Mouse (Mus musculus) heart, embryonic 12.5 days (tissue): ENCODE results near the gene Ildr1. TPM values are rescaled to one million over a fixed set of nuclear protein-coding genes. Genes with fewer than 3 reads are reported as not detected.

Experiments used
- ATAC-seq: fragments of 200-750 bp; cut with Nextera tagmentation; 2 replicates; pipeline ENCODE4 v1.8.0; 2017; ENCODE audit warnings: moderate TSS enrichment, moderate library complexity; ENCODE audit not compliant: insufficient number of reproducible peaks, low FRiP score
- H3K27ac ChIP-seq: fragments of 300-500 bp; sonication (generic); 2 replicates; pipeline ENCODE4 v1.5.1; 2016; ENCODE audit warnings: mild to moderate bottlenecking, moderate library complexity; ENCODE audit not compliant: poor library complexity, severe bottlenecking
- H3K27me3 ChIP-seq: fragments of 300-500 bp; sonication (generic); replicated peaks from 2 replicates; pipeline ENCODE4 v1.6.1; 2016; ENCODE audit warnings: mild to moderate bottlenecking, moderate library complexity
- H3K36me3 ChIP-seq: fragments of 300-500 bp; sonication (generic); 2 replicates; pipeline ENCODE4 v1.6.1; 2016; ENCODE audit warnings: mild to moderate bottlenecking, moderate library complexity
- H3K4me1 ChIP-seq: fragments of 300-500 bp; sonication (generic); replicated peaks from 2 replicates; pipeline ENCODE4 v1.6.1; 2016; ENCODE audit warnings: mild to moderate bottlenecking
- H3K4me2 ChIP-seq: fragments of 300-500 bp; sonication (generic); 2 replicates; pipeline ENCODE4 v1.6.1; 2016; ENCODE audit warnings: mild to moderate bottlenecking, moderate library complexity
- H3K4me3 ChIP-seq: fragments of 300-500 bp; sonication (generic); 2 replicates; pipeline ENCODE4 v1.5.1; 2016; ENCODE audit warnings: mild to moderate bottlenecking
- H3K9ac ChIP-seq: fragments of 300-500 bp; sonication (generic); 2 replicates; pipeline ENCODE4 v1.6.1; 2016; ENCODE audit warnings: mild to moderate bottlenecking, moderate library complexity
- H3K9me3 ChIP-seq: fragments of 300-500 bp; sonication (generic); replicated peaks from 2 replicates; pipeline ENCODE4 v1.6.1; 2016; ENCODE audit warnings: mild to moderate bottlenecking, moderate library complexity
- WGBS: fragments of 180-500 bp; shearing (Covaris S2); methylation state at CpG from one replicate; pipeline ENCODE4 v1.1.7; 2016; 5-methylcytosine and 5-hydroxymethylcytosine counted together
- polyA plus RNA-seq: library from polyadenylated mRNA; unstranded; fragments of >200 nt; fragmentation: Nextera tagmentation; extraction: Ambion mirVana; gene quantifications from 2 replicates; pipeline ENCODE4 v1.2.1, GENCODE M21; 2016

Gene Ildr1
- polyA plus RNA-seq, 1 experiment from 2014 or later = not detected

DNA sequence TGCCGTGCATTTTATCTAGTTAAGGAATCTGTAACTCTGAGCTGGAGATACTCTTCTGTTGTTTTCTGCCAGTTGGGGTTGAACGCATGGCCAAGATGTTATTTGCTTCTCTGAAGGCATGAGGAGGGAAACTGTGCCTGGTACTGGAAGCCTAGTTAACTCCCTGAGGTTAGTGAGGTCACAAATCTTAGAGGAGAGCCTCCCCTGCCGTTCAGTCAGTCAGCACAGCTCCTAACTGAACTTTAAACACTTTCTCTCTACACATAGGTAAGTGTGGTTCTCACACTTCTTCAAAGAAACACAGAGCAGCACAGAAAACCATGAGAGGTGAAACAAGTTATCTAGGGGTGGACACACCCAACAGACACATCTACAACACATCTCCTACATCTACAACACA lies 23.2 kb upstream of the Ildr1 start:
- Histone ChIP-seq H3K27me3 (no peaks in the 10 kb centered on the region), H3K4me2 (no peak overlapping the region), H3K4me1 (no peaks in the 10 kb centered on the region), H3K9ac (no peak overlapping the region), H3K36me3 (no peaks in the 10 kb centered on the region), H3K9me3 (no peaks in the 10 kb centered on the region), H3K27ac (no peak overlapping the region), H3K4me3 (no peak overlapping the region)
- no peak for ATAC-seq
- WGBS = 77% methylated on average over 3 of the region's 3 CpGs

DNA sequence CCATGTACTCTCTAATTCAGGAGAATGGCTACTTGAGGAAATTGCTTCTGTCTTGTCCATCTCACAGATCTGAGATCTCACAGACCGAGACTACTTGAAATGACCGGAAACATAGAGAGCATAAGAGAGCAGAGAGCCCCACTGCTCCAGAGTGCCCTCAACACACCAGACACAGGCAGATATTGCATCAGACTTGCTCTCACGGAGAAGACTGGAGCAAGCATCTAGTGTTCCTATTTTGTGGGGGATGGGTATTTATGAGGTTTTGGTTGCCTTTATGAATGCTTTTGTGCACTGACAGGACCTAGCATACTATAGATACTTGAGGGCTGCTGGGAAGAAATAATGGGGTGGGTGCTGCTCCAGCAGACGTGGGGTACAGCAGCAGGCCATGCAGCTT lies 20.6 kb upstream of the Ildr1 start:
- ATAC-seq = no peak
- Histone ChIP-seq H3K9ac (no peak overlapping the region), H3K27ac (no peak overlapping the region), H3K4me2 (no peak overlapping the region), H3K4me1 (no peaks in the 10 kb centered on the region), H3K9me3 (no peaks in the 10 kb centered on the region), H3K27me3 (no peaks in the 10 kb centered on the region), H3K4me3 (no peak overlapping the region), H3K36me3 (no peaks in the 10 kb centered on the region)
- 80% methylated on average over 4 of the region's 4 CpGs for WGBS

DNA sequence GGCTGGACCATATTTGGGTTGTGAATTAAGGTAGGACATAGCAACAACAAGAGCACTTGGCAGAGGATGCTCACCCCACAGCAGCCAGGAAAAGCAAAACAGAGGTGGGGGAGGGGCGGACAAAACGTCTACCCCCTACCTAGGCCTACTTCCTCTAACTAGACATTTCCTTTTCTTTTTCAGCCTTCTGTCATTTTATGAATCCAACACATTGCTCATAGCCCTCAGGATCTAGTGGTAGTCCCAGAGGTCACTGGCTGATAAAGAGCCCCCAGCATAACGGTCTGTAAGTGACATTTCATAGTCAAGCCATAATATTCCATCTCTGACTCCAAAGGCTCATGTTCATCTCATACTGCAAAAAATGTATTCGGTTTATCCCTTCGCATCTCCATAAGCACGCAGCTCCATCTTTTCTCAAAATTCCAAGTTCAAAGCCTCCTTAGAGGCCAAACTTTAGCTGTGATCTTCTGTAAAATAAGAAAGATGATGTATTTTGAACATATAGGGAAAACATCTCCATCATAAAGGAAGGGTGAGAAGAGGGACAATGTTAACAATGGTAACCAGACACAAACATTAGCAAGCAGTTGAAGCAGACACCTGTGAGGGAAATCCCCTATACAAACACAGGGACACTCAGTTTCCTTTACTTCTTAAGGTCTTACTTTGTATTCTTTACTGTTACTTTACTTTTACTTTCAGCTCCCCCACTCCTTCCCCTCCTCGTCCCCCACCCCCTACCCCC lies 19.1 kb upstream of the Ildr1 start:
- Histone ChIP-seq H3K4me3 (no peak overlapping the region), H3K4me1 (no peaks in the 10 kb centered on the region), H3K4me2 (no peak overlapping the region), H3K27me3 (no peaks in the 10 kb centered on the region), H3K27ac (no peak overlapping the region), H3K9me3 (no peaks in the 10 kb centered on the region), H3K9ac (no peak overlapping the region), H3K36me3 (no peaks in the 10 kb centered on the region)
- no peak for ATAC-seq
- WGBS = 64% methylated on average over 7 of the region's 7 CpGs

DNA sequence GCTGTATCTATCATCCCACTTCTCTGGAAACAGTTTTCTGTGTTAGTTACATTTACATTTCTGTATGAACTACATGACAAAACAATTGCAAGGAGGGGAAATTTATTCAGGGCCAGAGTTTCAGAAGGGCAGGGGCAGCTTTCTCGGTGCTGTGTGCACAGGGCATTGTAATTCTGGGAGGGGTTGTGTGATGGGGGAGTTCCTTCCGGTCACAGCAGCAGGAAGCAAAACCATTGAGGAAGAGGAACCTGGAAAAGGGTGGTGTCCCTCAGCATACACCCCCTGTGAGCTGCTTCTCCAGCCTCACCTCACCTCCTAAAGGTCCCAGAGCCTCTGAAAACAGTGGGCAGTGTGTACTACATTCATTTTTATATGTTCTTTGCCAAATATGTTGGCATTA lies 18.5 kb upstream of the Ildr1 start:
- Histone ChIP-seq H3K9me3 (no peaks in the 10 kb centered on the region), H3K9ac (no peak overlapping the region), H3K27me3 (no peaks in the 10 kb centered on the region), H3K36me3 (no peaks in the 10 kb centered on the region), H3K4me1 (no peaks in the 10 kb centered on the region), H3K4me3 (no peak overlapping the region), H3K27ac (no peak overlapping the region), H3K4me2 (no peak overlapping the region)
- WGBS = 40% methylated on average over 2 of the region's 2 CpGs
- no peak for ATAC-seq

DNA sequence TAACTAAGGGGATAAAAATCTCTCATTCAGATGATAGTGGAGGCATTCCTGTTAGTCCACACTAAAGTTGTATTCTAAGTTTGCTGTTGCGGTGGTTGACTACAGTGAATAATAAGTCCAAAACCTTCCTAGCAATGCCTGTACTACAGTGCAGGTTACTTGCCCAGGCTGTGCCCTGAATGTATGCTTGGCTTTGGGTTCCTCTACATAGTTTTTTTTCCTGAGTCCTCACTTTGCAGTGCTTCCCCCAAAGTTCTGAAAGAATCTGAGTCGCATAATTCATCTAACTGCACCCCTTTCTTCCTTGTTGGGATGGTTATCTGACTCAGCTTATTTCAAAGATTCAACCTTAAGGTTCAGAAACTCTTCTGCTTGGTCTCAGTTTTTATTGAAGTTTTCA lies 17.9 kb upstream of the Ildr1 start:
- Histone ChIP-seq H3K4me2 (no peak overlapping the region), H3K9me3 (no peaks in the 10 kb centered on the region), H3K36me3 (no peaks in the 10 kb centered on the region), H3K4me3 (no peak overlapping the region), H3K9ac (no peak overlapping the region), H3K27ac (no peak overlapping the region), H3K4me1 (no peaks in the 10 kb centered on the region), H3K27me3 (no peaks in the 10 kb centered on the region)
- no peak for ATAC-seq
- WGBS = 85% methylated on average over 2 of the region's 2 CpGs

DNA sequence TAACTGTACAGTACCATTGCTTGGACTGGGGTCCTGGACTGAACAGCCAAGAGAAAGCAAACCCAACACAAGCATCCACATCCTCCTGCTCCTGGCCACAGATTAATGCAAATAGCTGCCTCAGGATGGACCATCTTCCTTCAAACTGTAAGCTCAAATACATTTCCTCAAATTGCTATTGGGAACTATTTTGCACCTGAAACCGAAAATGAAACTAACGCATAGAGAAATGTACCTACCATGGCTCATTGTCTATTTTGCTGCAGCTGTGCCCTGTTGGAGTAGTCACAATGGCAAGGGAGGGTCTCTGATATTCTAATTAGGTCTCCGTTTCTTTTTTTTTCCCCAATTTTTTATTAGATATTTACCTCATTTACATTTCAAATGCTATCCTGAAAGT lies 11.9 kb upstream of the Ildr1 start:
- ATAC-seq = no peak
- no peaks in the 10 kb centered on the region for H3K27me3 ChIP-seq
- H3K4me1 ChIP-seq = no peaks in the 10 kb centered on the region
- no peaks in the 10 kb centered on the region for H3K9me3 ChIP-seq
- no peak overlapping the region for H3K4me2 ChIP-seq
- 85% methylated on average over 3 of the region's 3 CpGs for WGBS
- no peak overlapping the region for H3K27ac ChIP-seq
- H3K9ac ChIP-seq = no peak overlapping the region
- no peak overlapping the region for H3K4me3 ChIP-seq
- no peaks in the 10 kb centered on the region for H3K36me3 ChIP-seq

DNA sequence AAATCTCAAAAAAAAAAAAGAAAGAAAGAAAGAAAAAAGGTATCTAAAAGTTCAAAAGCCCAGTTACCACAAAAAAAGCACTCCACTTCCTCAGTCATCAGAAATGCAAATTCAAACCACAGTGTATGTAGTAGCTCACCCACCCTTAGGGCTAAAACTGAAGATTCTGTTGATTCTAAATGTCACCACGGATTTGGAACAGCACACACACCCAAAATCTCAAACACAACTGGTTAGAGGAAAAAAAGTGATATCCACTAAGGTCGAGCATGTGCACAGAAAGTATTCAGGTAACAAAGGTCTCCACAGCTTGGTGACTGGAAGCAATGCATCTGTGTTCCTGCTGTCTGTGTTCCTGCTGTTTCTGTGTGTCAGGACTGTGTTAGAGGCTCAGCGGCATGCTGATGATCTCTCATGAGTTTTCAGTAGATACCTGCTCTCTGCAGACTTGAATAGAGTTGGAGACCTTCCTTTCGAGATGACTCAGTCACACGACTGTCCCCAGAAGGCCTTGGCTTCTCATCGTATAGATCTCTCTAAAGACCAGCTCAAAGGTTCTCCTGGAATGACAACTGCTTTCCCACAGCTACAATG lies 9.4 kb upstream of the Ildr1 start:
- no peaks in the 10 kb centered on the region for H3K27me3 ChIP-seq
- H3K4me3 ChIP-seq = no peak overlapping the region
- no peak overlapping the region for H3K9ac ChIP-seq
- H3K4me1 ChIP-seq = no peaks in the 10 kb centered on the region
- H3K4me2 ChIP-seq = no peak overlapping the region
- no peaks in the 10 kb centered on the region for H3K36me3 ChIP-seq
- WGBS = 60% methylated on average over 6 of the region's 6 CpGs
- no peak overlapping the region for H3K27ac ChIP-seq
- no peaks in the 10 kb centered on the region for H3K9me3 ChIP-seq
- no peak for ATAC-seq

DNA sequence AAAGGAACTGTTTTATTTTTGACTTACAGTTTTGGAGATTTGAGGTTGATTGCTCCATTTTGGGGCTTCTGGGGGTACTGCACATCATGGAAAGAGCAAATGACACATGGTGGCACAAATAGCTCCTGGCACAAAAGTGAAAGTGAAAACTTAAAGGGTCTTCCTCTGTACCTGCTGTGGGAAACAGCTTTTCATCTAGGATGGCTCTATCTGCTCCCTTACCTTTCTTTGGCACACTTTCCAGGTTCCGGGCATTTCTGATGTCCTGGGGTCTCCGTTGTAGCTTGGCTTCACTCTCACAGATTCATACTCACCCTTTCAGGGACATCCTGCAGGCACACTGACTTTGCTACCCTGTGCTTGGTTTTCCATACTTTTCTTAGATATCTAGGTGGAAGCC lies 5.7 kb upstream of the Ildr1 start:
- Histone ChIP-seq H3K36me3 (no peaks in the 10 kb centered on the region), H3K9me3 (no peaks in the 10 kb centered on the region), H3K4me3 (no peak overlapping the region), H3K9ac (no peak overlapping the region), H3K27me3 (peaks cover 6% of the 10 kb centered on the region; the same call in 1 of the 2 replicates), H3K4me2 (no peak overlapping the region), H3K4me1 (no peaks in the 10 kb centered on the region), H3K27ac (no peak overlapping the region)
- no peak for ATAC-seq
- WGBS = 72% methylated on average over 2 of the region's 2 CpGs

DNA sequence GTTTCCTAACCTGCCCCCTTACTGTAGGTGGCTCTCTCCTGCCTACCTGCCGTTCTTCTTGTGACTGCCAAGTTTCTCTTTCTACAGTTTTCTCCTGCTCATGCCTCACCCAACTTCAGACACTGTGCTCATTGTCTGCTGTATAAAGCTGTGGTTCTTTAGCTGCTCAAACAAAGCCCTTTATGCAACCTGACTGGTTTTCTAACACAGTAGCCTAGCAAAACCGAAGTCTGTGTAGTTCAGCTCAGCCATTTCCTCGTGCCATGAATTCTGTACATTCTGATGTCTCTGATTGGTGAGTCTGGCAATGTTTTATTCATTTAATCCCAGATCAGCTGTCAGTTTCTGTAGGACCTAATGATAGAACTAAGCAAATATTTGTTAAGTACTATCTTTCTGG lies 2.3 kb upstream of the Ildr1 start:
- WGBS = 71% methylated on average over 3 of the region's 3 CpGs
- peaks cover 8% of the 10 kb centered on the region for H3K4me1 ChIP-seq
- no peak overlapping the region for H3K9ac ChIP-seq
- no peak overlapping the region for H3K4me3 ChIP-seq
- H3K4me2 ChIP-seq = no peak overlapping the region
- H3K9me3 ChIP-seq = no peaks in the 10 kb centered on the region
- no peaks in the 10 kb centered on the region for H3K36me3 ChIP-seq
- ATAC-seq = no peak
- H3K27ac ChIP-seq = no peak overlapping the region
- H3K27me3 ChIP-seq = peaks cover 24% of the 10 kb centered on the region

DNA sequence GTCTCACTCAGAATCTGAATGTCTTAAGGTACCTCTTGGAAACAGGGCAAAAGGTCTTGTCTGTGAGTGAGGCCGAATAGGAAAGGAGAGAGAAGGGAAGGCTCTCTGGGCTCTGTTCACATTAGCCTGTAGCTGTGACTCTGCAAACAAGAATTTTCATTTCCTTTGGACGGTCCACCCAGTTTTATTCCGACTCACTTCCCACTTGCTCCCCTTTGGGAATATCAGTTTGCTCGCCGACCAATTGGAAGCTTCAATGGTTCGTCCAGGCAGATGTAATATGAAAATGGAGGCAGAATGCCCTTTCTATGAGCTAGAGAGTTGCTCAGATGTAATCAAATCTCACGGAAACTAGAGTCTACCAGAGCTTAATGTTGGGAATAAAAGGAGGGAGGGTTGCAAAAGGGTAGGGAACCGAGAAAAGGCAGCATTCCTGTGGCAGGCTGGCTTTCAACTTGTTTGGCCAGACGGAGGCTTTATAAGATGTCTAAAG lies 1.1 kb downstream of the Ildr1 start:
- Histone ChIP-seq H3K9ac (no peak overlapping the region), H3K27ac (no peak overlapping the region), H3K27me3 (peaks cover 24% of the 10 kb centered on the region), H3K36me3 (no peaks in the 10 kb centered on the region), H3K4me2 (0 out of 2 replicates have a peak overlapping the region, but pooled peaks have one; percentile 93), H3K4me1 (peaks cover 8% of the 10 kb centered on the region), H3K4me3 (no peak overlapping the region), H3K9me3 (no peaks in the 10 kb centered on the region)
- 67% methylated on average over 9 of the region's 9 CpGs for WGBS
- ATAC-seq = no peak

DNA sequence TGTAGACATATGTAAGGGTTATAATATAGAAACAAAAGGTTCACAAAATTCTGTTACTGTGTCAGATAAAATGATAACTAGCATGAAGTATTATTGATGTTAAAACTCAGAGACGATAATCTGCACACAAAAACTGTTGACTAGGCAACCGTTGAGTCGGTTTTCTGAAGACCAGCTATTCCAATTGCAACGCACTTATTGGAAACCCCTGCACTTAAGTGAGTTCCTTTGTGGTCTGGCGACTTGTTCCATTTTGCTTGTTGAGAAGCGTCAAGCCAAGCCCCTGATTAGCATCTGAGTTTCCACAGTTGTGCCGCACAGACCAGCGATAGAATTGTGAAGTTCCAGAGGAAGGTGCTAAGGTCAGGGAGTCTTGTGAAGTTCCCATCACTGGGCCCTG lies 3.6 kb downstream of the Ildr1 start:
- Histone ChIP-seq H3K4me2 (no peak overlapping the region), H3K9me3 (no peaks in the 10 kb centered on the region), H3K27me3 (peaks cover 24% of the 10 kb centered on the region), H3K36me3 (no peaks in the 10 kb centered on the region), H3K4me3 (no peak overlapping the region), H3K27ac (no peak overlapping the region), H3K4me1 (peaks cover 8% of the 10 kb centered on the region), H3K9ac (no peak overlapping the region)
- ATAC-seq = no peak
- 70% methylated on average over 8 of the region's 8 CpGs for WGBS

DNA sequence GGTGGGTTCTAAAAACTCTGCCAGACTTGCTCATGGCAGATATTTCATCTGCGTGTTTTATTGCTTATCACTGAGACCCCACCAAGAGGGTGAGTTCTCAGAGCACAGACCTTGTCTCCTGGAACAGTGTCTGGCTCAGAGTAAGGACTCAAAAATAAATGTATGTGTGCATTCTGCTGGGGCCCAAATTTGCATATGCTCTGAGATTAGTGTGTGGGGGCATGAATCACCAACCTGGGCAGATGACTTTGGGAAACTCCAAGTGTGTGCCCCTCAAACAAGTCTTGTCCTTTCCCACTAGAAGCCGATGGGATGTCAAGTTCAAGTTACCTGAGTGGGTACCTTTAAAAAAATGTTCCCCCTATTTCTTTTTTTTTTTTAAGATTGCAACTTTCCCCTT lies 6.7 kb downstream of the Ildr1 start:
- Histone ChIP-seq H3K9ac (no peak overlapping the region), H3K4me2 (no peak overlapping the region), H3K9me3 (no peaks in the 10 kb centered on the region), H3K27me3 (no peaks in the 10 kb centered on the region), H3K4me3 (no peak overlapping the region), H3K4me1 (no peaks in the 10 kb centered on the region), H3K27ac (no peak overlapping the region), H3K36me3 (no peaks in the 10 kb centered on the region)
- WGBS = 82% methylated on average over 2 of the region's 2 CpGs
- ATAC-seq = no peak
